Mouse (Mus musculus) hindbrain, embryonic 14.5 days (tissue): ENCODE results near the gene Adcy6. TPM values are rescaled to one million over a fixed set of nuclear protein-coding genes. Genes with fewer than 3 reads are reported as not detected.

ENCODE experiments used
- ATAC-seq: fragments of 200-750 bp; cut with Nextera tagmentation; 2 replicates; pipeline ENCODE4 v1.8.0; 2017; ENCODE audit warnings: moderate number of reproducible peaks, mild to moderate bottlenecking, moderate TSS enrichment, moderate library complexity; ENCODE audit not compliant: low FRiP score
- DNase-seq: peaks from one replicate; pipeline ENCODE4 v3.0.0-alpha.2; 2015; ENCODE audit warnings: low spot score
- H3K27ac ChIP-seq: fragments of 300-500 bp; sonication (generic); 2 replicates; pipeline ENCODE4 v1.5.1; 2014; ENCODE audit warnings: mild to moderate bottlenecking, moderate library complexity
- H3K27me3 ChIP-seq: fragments of 300-500 bp; sonication (generic); 2 replicates; pipeline ENCODE4 v1.6.1; 2014; ENCODE audit warnings: mild to moderate bottlenecking, low read length, mixed read lengths; ENCODE audit not compliant: control insufficient read depth, insufficient read depth
- H3K36me3 ChIP-seq: fragments of 300-500 bp; sonication (generic); replicated peaks from 2 replicates; pipeline ENCODE4 v1.6.1; 2014; ENCODE audit not compliant: control insufficient read depth, insufficient read depth
- H3K4me1 ChIP-seq: fragments of 300-500 bp; sonication (generic); replicated peaks from 2 replicates; pipeline ENCODE4 v1.6.1; 2014; ENCODE audit warnings: antibody characterized with exemption, low read length, mixed read lengths; ENCODE audit not compliant: control insufficient read depth, insufficient read depth
- H3K4me2 ChIP-seq: fragments of 300-500 bp; sonication (generic); replicated peaks from 2 replicates; pipeline ENCODE4 v1.6.1; 2014; ENCODE audit warnings: mild to moderate bottlenecking, moderate library complexity
- H3K4me3 ChIP-seq: fragments of 300-500 bp; sonication (generic); replicated peaks from 2 replicates; pipeline ENCODE4 v1.5.1; 2014; ENCODE audit warnings: mild to moderate bottlenecking, low read length
- H3K9ac ChIP-seq: fragments of 300-500 bp; sonication (generic); 2 replicates; pipeline ENCODE4 v1.6.1; 2014
- H3K9me3 ChIP-seq: fragments of 300-500 bp; sonication (generic); 2 replicates; pipeline ENCODE4 v1.6.1; 2016; ENCODE audit warnings: low read length; ENCODE audit not compliant: control insufficient read depth
- WGBS: fragments of 180-500 bp; shearing (Covaris S2); extraction: QIAGEN DNeasy Blood & Tissue Kit; methylation state at CpG from one replicate; pipeline ENCODE4 v1.1.7; 2014; 5-methylcytosine and 5-hydroxymethylcytosine counted together
- polyA plus RNA-seq: library from polyadenylated mRNA; unstranded; fragments of >200 nt; fragmentation: Nextera tagmentation; extraction: Ambion mirVana; gene quantifications from 2 replicates; pipeline ENCODE4 v1.2.1, GENCODE M21; 2014

Adcy6 gene
- polyA plus RNA-seq, result 8.4 and 11.0 TPM in 2 replicates

- ATAC-seq, result peak; percentile 85
These were observed at the start of gene Adcy6 for GRCm38 (mm10) chr15:98609331-98610130. Gene Adcy6, minus strand, starts transcription at chr15:98610076.

GRCm38 (mm10) chr15:98656982-98657751 is 47.3 kb upstream of the Adcy6 start:
- ATAC-seq (no peak), DNase-seq (no peak)
- no peak overlapping the region for H3K9ac ChIP-seq
- peaks cover 68% of the 10 kb centered on the region for H3K36me3 ChIP-seq
- H3K4me1 ChIP-seq, result peaks cover 8% of the 10 kb centered on the region; the same call in 1 of the 2 replicates
- no peak overlapping the region for H3K4me2 ChIP-seq
- H3K27ac ChIP-seq, result no peak overlapping the region
- no peaks in the 10 kb centered on the region for H3K27me3 ChIP-seq
- H3K9me3 ChIP-seq, result no peaks in the 10 kb centered on the region
- WGBS, result 85% methylated on average over 15 of the region's 15 CpGs
- no peak overlapping the region for H3K4me3 ChIP-seq

More at GRCm38 (mm10) chr15:98609331-98610130, at the start of gene Adcy6:
- Histone ChIP-seq H3K9me3 (no peaks in the 10 kb centered on the region), H3K36me3 (0 out of 2 replicates have a peak, but pooled peaks cover 6% of the 10 kb centered on the region), H3K27me3 (no peaks in the 10 kb centered on the region), H3K4me1 (peaks cover 22% of the 10 kb centered on the region), H3K4me3 (peak within 1 kb of the TSS; percentile 57), H3K27ac (peak within 1 kb of the TSS; percentile 77), H3K9ac (peak within 1 kb of the TSS; percentile 89), H3K4me2 (peak within 1 kb of the TSS; percentile 95)
- peak; percentile 76 for DNase-seq
- WGBS, result under 1% methylated on average over 51 of the region's 75 CpGs

- no peaks in the 10 kb centered on the region for H3K4me1 ChIP-seq
- DNase-seq, result no peak
- WGBS, result 96% methylated on average over 8 of the region's 8 CpGs
- H3K9ac ChIP-seq, result no peak overlapping the region
- H3K36me3 ChIP-seq, result peaks cover 98% of the 10 kb centered on the region
- no peaks in the 10 kb centered on the region for H3K27me3 ChIP-seq
- H3K9me3 ChIP-seq, result no peaks in the 10 kb centered on the region
- no peak overlapping the region for H3K4me2 ChIP-seq
- ATAC-seq, result no peak
- H3K27ac ChIP-seq, result no peak overlapping the region
- no peak overlapping the region for H3K4me3 ChIP-seq
These were observed 42.3 kb upstream of the Adcy6 start for GRCm38 (mm10) chr15:98652174-98652573.

GRCm38 (mm10) chr15:98651431-98651830 is 41.6 kb upstream of the Adcy6 start:
- Histone ChIP-seq H3K27ac (no peak overlapping the region), H3K9me3 (no peaks in the 10 kb centered on the region), H3K36me3 (peaks cover 98% of the 10 kb centered on the region), H3K27me3 (no peaks in the 10 kb centered on the region), H3K9ac (no peak overlapping the region), H3K4me3 (no peak overlapping the region), H3K4me2 (no peak overlapping the region), H3K4me1 (no peaks in the 10 kb centered on the region)
- WGBS, result 94% methylated on average over 15 of the region's 15 CpGs
- DNase-seq (no peak), ATAC-seq (no peak)

GRCm38 (mm10) chr15:98648071-98648470 is 38.2 kb upstream of the Adcy6 start:
- 92% methylated on average over 3 of the region's 3 CpGs for WGBS
- H3K4me3 ChIP-seq, result no peak overlapping the region
- H3K9ac ChIP-seq, result no peak overlapping the region
- ATAC-seq (no peak), DNase-seq (no peak)
- H3K36me3 ChIP-seq, result peaks cover 98% of the 10 kb centered on the region
- no peaks in the 10 kb centered on the region for H3K9me3 ChIP-seq
- no peaks in the 10 kb centered on the region for H3K4me1 ChIP-seq
- no peak overlapping the region for H3K27ac ChIP-seq
- no peak overlapping the region for H3K4me2 ChIP-seq
- H3K27me3 ChIP-seq, result no peaks in the 10 kb centered on the region

- Histone ChIP-seq H3K4me2 (no peak overlapping the region), H3K36me3 (peaks cover 98% of the 10 kb centered on the region), H3K27me3 (no peaks in the 10 kb centered on the region), H3K9me3 (no peaks in the 10 kb centered on the region), H3K27ac (no peak overlapping the region), H3K4me1 (no peaks in the 10 kb centered on the region), H3K9ac (no peak overlapping the region), H3K4me3 (no peak overlapping the region)
- ATAC-seq (no peak), DNase-seq (no peak)
- WGBS, result 91% methylated on average over 10 of the region's 10 CpGs
These were observed 37.4 kb upstream of the Adcy6 start for GRCm38 (mm10) chr15:98647308-98647707.

- no peaks in the 10 kb centered on the region for H3K4me1 ChIP-seq
- H3K4me3 ChIP-seq, result no peak overlapping the region
- H3K9ac ChIP-seq, result no peak overlapping the region
- H3K27ac ChIP-seq, result no peak overlapping the region
- H3K9me3 ChIP-seq, result no peaks in the 10 kb centered on the region
- H3K36me3 ChIP-seq, result peaks cover 98% of the 10 kb centered on the region
- no peak for ATAC-seq
- no peak overlapping the region for H3K4me2 ChIP-seq
- 91% methylated on average over 8 of the region's 8 CpGs for WGBS
- no peaks in the 10 kb centered on the region for H3K27me3 ChIP-seq
- no peak for DNase-seq
These were observed 36.9 kb upstream of the Adcy6 start for GRCm38 (mm10) chr15:98646737-98647136.

GRCm38 (mm10) chr15:98645057-98646026 is 35.5 kb upstream of the Adcy6 start:
- Histone ChIP-seq H3K27ac (no peak overlapping the region), H3K4me1 (no peaks in the 10 kb centered on the region), H3K4me2 (no peak overlapping the region), H3K4me3 (no peak overlapping the region), H3K27me3 (no peaks in the 10 kb centered on the region), H3K36me3 (peaks cover 98% of the 10 kb centered on the region), H3K9ac (no peak overlapping the region), H3K9me3 (no peaks in the 10 kb centered on the region)
- ATAC-seq (no peak), DNase-seq (no peak)
- 87% methylated on average over 24 of the region's 24 CpGs for WGBS
